Mouse (Mus musculus) heart, embryonic 14.5 days (tissue): ENCODE results near the gene Bbs9. TPM values are rescaled to one million over a fixed set of nuclear protein-coding genes. Genes with fewer than 3 reads are reported as not detected.
A peak's percentile ranks its signal among the peaks of the same experiment; 100 is the strongest.

ENCODE experiments used
- ATAC-seq: fragments of 200-750 bp; cut with Nextera tagmentation; 2 replicates; pipeline ENCODE4 v1.8.0; 2017; ENCODE audit warnings: low read depth, moderate TSS enrichment; ENCODE audit not compliant: insufficient number of reproducible peaks, insufficient read depth, low FRiP score
- H3K27ac ChIP-seq, 2 experiments: fragments of 200-500 bp in 1 of 2; fragments of 300-500 bp in 1 of 2; sonication (generic) in 1 of 2; replicated peaks in 1 of 2; 2 replicates each; pipeline ENCODE4 v1.5.1; 2012 to 2014; ENCODE audit warnings: low read depth in 2 of 2, low read length in 2 of 2, control low read depth in 1 of 2, mild to moderate bottlenecking in 1 of 2, mixed read lengths in 1 of 2; ENCODE audit not compliant: control insufficient read depth in 1 of 2, insufficient read depth in 1 of 2
- H3K27me3 ChIP-seq: fragments of 300-500 bp; sonication (generic); 2 replicates; pipeline ENCODE4 v1.6.1; 2014; ENCODE audit warnings: mild to moderate bottlenecking, low read length, control low read depth; ENCODE audit not compliant: control insufficient read depth, insufficient read depth
- H3K36me3 ChIP-seq: fragments of 300-500 bp; sonication (generic); 2 replicates; pipeline ENCODE4 v1.6.1; 2014; ENCODE audit warnings: mild to moderate bottlenecking, control low read depth, low read length, mixed read lengths; ENCODE audit not compliant: control insufficient read depth, insufficient read depth
- H3K4me1 ChIP-seq, 2 experiments: fragments of 200-500 bp in 1 of 2; fragments of 300-500 bp in 1 of 2; sonication (generic) in 1 of 2; 2 replicates each; pipeline ENCODE4 v1.6.1; 2012 to 2014; ENCODE audit warnings: low read length in 2 of 2, control low read depth in 1 of 2, mixed read lengths in 1 of 2; ENCODE audit not compliant: control insufficient read depth in 2 of 2, insufficient read depth in 2 of 2
- H3K4me2 ChIP-seq: fragments of 300-500 bp; sonication (generic); 2 replicates; pipeline ENCODE4 v1.6.1; 2014; ENCODE audit warnings: mild to moderate bottlenecking, low read length
- H3K4me3 ChIP-seq, 2 experiments: fragments of 200-500 bp in 1 of 2; fragments of 300-500 bp in 1 of 2; sonication (generic) in 1 of 2; 2 replicates each; pipeline ENCODE4 v1.5.1; 2012 to 2014; ENCODE audit warnings: low read length in 2 of 2, mild to moderate bottlenecking in 2 of 2, control low read depth in 1 of 2, low read depth in 1 of 2, moderate library complexity in 1 of 2; ENCODE audit not compliant: control insufficient read depth in 1 of 2, insufficient read depth in 1 of 2
- H3K9ac ChIP-seq: fragments of 300-500 bp; sonication (generic); 2 replicates; pipeline ENCODE4 v1.6.1; 2014; ENCODE audit warnings: mild to moderate bottlenecking, low read length
- H3K9me3 ChIP-seq: fragments of 300-500 bp; sonication (generic); 2 replicates; pipeline ENCODE4 v1.6.1; 2016; ENCODE audit warnings: low read length, control low read depth; ENCODE audit not compliant: control insufficient read depth
- WGBS: fragments of 180-500 bp; shearing (Covaris S2); extraction: QIAGEN DNeasy Blood & Tissue Kit; methylation state at CpG from one replicate; pipeline ENCODE4 v1.1.7; 2014; 5-methylcytosine and 5-hydroxymethylcytosine counted together
- polyA plus RNA-seq: library from polyadenylated mRNA; unstranded; fragments of >200 nt; fragmentation: Nextera tagmentation; extraction: Ambion mirVana; gene quantifications from 2 replicates; pipeline ENCODE4 v1.2.1, GENCODE M21; 2014

Bbs9 gene
- polyA plus RNA-seq, 1 experiment from 2014 or later, result 11.6 TPM

DNA sequence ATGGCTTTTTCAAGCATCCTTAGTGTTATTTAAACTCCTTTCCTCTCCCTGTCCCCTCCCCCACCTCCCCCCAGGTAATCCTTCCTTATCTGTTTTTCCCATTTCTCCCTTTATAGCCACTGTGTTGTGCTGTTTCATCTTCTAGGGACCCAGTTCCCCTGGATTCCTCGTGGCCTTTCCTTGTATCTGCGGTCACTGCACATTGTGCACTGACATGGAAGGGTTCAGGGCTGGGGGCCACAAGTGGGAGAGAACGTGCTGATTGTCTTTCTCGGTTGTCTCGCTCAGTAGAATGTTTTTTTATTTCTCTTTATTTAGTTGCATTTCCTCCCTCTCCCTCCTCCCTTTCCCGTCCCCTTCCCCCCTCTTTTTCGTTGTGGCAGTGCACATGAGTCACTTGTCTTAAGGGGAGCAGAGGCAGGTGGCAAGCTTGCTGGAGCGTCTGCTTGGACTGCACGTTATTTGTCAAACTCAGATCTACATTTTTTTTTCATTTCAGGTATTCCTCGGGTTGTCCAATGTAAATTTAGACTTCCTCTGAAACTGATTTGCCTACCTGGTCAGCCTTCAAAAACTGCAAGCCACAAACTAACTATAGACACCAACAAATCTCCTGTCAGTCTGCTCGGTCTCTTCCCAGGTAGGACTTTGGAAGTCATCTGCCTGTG lies 179.3 kb downstream of the Bbs9 start:
- Histone ChIP-seq H3K4me1 (no peaks in the 10 kb centered on the region), H3K36me3 (no peaks in the 10 kb centered on the region), H3K4me3 (no peak overlapping the region), H3K27ac (no peak overlapping the region), H3K27me3 (no peaks in the 10 kb centered on the region), H3K9me3 (no peaks in the 10 kb centered on the region), H3K9ac (no peak overlapping the region), H3K4me2 (no peak overlapping the region)
- no peak for ATAC-seq
- WGBS, result 73% methylated on average over 11 of the region's 11 CpGs

DNA sequence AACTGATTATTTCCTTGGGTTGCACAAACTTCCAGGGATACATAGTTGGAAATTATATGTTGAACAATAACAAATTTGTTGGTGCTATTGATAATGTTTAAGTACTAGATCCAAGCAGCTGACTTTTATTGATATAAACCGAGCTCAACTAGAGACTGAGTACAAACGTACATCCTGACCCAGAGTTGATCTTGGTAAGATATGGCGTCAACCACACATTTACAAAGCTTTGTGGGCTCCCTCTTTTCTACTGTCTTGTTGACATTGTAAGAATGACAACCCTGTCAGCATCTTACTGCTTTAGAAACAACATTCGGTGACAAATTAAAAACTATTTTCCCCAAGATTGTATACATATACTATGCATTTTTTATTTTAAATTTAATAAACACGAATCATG lies 181.7 kb downstream of the Bbs9 start:
- no peak for ATAC-seq
- no peak overlapping the region for H3K9ac ChIP-seq
- no peak overlapping the region for H3K27ac ChIP-seq
- H3K4me1 ChIP-seq, result no peaks in the 10 kb centered on the region
- 75% methylated on average over 5 of the region's 5 CpGs for WGBS
- H3K4me3 ChIP-seq, result no peak overlapping the region
- no peak overlapping the region for H3K4me2 ChIP-seq
- H3K9me3 ChIP-seq, result no peaks in the 10 kb centered on the region
- no peaks in the 10 kb centered on the region for H3K36me3 ChIP-seq
- no peaks in the 10 kb centered on the region for H3K27me3 ChIP-seq

- 85% methylated on average over 8 of the region's 8 CpGs for WGBS
- Histone ChIP-seq H3K9me3 (no peaks in the 10 kb centered on the region), H3K27me3 (no peaks in the 10 kb centered on the region), H3K9ac (no peak overlapping the region), H3K4me1 (no peaks in the 10 kb centered on the region), H3K4me2 (no peak overlapping the region), H3K36me3 (no peaks in the 10 kb centered on the region), H3K4me3 (no peak overlapping the region), H3K27ac (no peak overlapping the region)
- no peak for ATAC-seq
Observed at GRCm38 (mm10) chr9:22665155-22665554, 189.6 kb downstream of the Bbs9 start.

DNA sequence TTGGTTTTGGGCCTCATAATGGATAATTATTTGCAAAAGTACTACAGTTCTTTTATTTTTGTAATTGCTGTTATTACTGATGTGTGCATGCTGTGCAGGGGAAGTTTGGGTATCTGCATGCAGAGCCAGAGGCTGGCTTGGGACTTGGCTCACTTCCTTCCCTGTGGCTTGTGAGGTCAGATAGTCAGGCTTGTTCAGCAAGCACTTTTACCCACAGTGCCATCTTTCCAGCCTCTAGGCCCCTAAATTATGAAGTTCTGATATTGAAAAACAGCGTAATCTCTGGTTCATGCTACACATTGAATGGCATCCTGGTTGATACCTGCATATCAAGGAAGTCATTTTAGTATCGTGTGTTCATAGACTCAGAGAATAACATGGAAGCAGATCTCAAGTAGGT lies 197.4 kb downstream of the Bbs9 start:
- Histone ChIP-seq H3K9me3 (no peaks in the 10 kb centered on the region), H3K4me3 (no peak overlapping the region), H3K36me3 (no peaks in the 10 kb centered on the region), H3K27me3 (no peaks in the 10 kb centered on the region), H3K4me2 (no peak overlapping the region), H3K4me1 (no peaks in the 10 kb centered on the region), H3K9ac (no peak overlapping the region), H3K27ac (0 out of 4 replicates have a peak overlapping the region, but pooled peaks of 1 of the 2 experiments have one; percentile 6)
- WGBS, result 85% methylated on average over 2 of the region's 2 CpGs
- no peak for ATAC-seq

DNA sequence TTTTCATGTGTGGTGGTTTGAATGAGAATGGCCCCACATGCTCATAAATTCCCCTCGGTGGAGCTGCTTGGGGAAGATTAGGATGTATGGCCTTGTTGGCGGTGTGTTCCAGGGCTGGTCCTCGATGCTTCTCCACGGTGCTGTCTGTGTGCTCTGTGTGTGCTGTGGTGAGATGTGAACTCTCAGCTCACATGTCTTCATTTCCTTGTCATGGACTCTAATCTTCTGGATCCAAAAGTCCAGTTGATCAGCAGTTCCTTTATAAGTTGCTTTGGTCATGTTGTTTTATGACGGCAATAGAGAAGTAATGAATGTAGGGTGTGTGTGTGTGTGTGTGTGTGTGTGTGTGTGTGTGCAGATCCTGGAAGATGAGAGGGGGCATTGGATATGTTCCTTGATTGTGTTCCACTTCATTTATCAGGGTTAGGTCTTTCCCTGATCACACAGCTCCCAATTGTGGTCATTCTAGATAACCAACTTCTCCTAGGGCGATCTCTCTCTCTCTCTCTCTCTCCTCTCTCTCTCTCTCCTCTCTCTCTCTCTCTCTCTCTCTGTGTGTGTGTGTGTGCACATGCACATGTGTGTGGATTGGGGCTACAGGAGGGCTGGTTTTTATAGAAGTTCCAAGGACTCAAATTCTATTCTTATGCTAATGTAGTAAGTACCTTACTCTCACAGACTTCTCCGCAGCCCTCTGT lies 201.8 kb downstream of the Bbs9 start:
- Histone ChIP-seq H3K4me3 (no peak overlapping the region), H3K36me3 (no peaks in the 10 kb centered on the region), H3K4me1 (peaks cover 0 to 4% of the 10 kb centered on the region in 2 experiments; a peak in 2 of 4 replicates), H3K4me2 (no peak overlapping the region), H3K9ac (no peak overlapping the region), H3K9me3 (no peaks in the 10 kb centered on the region), H3K27ac (no peak overlapping the region), H3K27me3 (no peaks in the 10 kb centered on the region)
- WGBS, result 87% methylated on average over 7 of the region's 7 CpGs
- no peak for ATAC-seq

- no peaks in the 10 kb centered on the region for H3K36me3 ChIP-seq
- no peak overlapping the region for H3K27ac ChIP-seq
- whole genome bisulfite sequencing, result 67% methylated on average over 4 of the region's 4 CpGs
- H3K9ac ChIP-seq, result no peak overlapping the region
- ATAC-seq, result no peak
- no peaks in the 10 kb centered on the region for H3K27me3 ChIP-seq
- no peaks in the 10 kb centered on the region for H3K9me3 ChIP-seq
- H3K4me1 ChIP-seq, result peaks cover 0 to 4% of the 10 kb centered on the region in 2 experiments; a peak in 2 of 4 replicates
- no peak overlapping the region for H3K4me2 ChIP-seq
- no peak overlapping the region for H3K4me3 ChIP-seq
Observed at GRCm38 (mm10) chr9:22677997-22678396, 202.5 kb downstream of the Bbs9 start.

- Histone ChIP-seq H3K4me2 (no peak overlapping the region), H3K27ac (no peak overlapping the region), H3K36me3 (no peaks in the 10 kb centered on the region), H3K9ac (no peak overlapping the region), H3K4me1 (peaks cover 0 to 4% of the 10 kb centered on the region in 2 experiments; a peak in 2 of 4 replicates), H3K9me3 (no peaks in the 10 kb centered on the region), H3K27me3 (no peaks in the 10 kb centered on the region), H3K4me3 (no peak overlapping the region)
- WGBS, result 84% methylated on average over 4 of the region's 4 CpGs
- no peak for ATAC-seq
Observed at GRCm38 (mm10) chr9:22678496-22678895, 203.0 kb downstream of the Bbs9 start.
